Mouse (Mus musculus): ENCODE results near the gene Gstm2. TPM values are rescaled to one million over a fixed set of nuclear protein-coding genes. Genes with fewer than 3 reads are reported as not detected.
A peak's percentile ranks its signal among the peaks of the same experiment; 100 is the strongest.

The Gstm2 gene
- total RNA-seq, 1 experiment from 2014 or later, result 131 TPM

DNA sequence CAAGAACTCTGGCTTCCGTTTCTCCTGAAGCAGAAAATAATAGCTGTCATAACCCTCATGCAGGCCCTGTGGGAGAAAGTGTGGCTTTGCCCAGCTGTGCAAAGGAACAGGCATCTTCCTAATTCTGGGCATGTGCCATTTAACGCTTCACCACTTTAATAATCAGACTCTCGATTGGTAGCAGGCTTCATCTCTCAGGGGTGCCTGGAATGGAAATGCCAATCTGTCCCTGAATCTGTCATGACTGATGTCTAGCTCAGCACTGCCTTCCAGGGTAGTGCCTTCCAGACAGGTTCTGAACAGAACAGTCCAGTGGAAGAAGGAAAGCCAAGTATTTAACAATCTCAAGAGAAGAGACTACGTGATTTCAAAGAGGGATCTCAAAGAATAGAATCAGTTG is 45.0 kb downstream of the Gstm2 start:
- DNase-seq, result no peak

DNA sequence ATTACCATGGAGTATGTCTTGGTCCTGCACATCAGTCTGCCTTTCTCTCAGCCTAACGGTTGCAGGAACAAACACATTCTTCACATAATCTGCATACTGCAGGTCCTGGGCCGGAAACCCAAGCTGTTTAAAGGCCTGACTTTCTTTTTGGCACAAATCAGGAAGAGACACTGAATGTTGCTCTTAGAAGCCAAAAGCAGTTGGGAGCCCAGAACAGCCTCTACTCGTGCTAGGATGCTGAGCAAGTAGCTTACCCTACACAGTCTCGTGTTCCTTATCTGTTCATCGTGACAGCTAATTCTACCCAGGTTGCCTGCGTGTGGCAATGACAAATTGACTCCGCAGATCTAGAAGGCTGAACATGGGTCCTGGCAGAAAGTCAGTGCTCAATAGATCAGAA is 45.7 kb downstream of the Gstm2 start:
- no peak for DNase-seq

- no peak for DNase-seq
Observed at GRCm38 (mm10) chr3:107939830-107940229, 46.4 kb downstream of the Gstm2 start.

DNA sequence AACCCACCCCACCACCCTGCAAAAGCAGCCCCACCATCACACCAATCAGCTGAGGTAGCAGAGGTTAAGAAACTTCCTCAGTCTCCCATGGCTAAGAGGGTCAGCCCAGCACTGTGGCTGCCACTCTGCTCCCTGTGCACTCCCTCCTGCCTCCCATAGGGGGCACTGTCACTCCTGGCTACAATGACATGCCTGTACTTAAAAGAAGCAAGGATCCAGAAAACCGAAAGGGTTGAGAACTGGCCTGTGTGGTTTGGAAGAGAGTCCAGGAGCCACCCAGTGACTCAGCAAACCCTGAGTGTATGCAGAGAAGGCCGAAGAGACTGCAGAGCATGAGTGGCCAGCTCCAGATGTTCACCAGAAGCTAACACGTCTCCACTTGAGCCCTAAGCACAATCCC is 46.9 kb downstream of the Gstm2 start:
- DNase-seq, result peak; percentile 74

DNA sequence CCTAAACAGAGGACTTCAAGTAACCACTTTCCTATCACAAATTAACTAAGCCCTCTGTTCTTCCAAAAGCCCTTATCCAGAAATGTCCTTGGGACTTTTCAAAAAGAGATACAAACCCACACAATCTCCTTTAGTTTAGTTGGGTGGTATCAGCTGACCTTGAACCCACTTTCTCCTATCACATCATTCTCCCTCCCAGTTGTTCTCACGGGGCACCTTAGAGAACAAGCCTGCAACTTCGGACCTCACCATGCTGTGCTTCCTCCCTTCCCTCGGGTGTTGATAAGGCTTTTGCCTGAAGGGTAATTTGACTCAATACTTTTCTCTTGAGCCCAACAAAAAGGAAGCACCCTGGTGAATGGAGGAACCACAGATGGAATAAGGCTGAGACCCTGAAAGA is 50.4 kb downstream of the Gstm2 start:
- DNase-seq, result no peak

GRCm38 (mm10) chr3:107935268-107935667 is 51.0 kb downstream of the Gstm2 start:
- no peak for DNase-seq

GRCm38 (mm10) chr3:107932128-107932527 is 54.1 kb downstream of the Gstm2 start:
- DNase-seq, result no peak

Other genes with a start within 250 kb of the Gstm2 start
- gene Csf1, start 226.0 kb downstream of the Gstm2 start, total RNA-seq (2021), result 14.7 and 15.1 TPM in 2 replicates
- not detected in 2 replicates for gene Eps8l3, start 109.2 kb downstream of the Gstm2 start, total RNA-seq (2021)
- 25.8 and 27.8 TPM in 2 replicates for gene Gstm5, start 90.6 kb downstream of the Gstm2 start, total RNA-seq (2021)
- gene Gstm7, start 54.6 kb downstream of the Gstm2 start, total RNA-seq (2021), result 152 and 157 TPM in 2 replicates
- 5.9 and 7.1 TPM in 2 replicates for gene Gstm6, start 42.7 kb downstream of the Gstm2 start, total RNA-seq (2021)
- not detected in 2 replicates for gene Gstm3, start 17.2 kb downstream of the Gstm2 start, total RNA-seq (2021)
- gene Gstm1, start 31.5 kb upstream of the Gstm2 start, total RNA-seq (2021), result 277 and 344 TPM in 2 replicates
- 13.2 and 17.1 TPM in 2 replicates for gene Gstm4, start 58.4 kb upstream of the Gstm2 start, total RNA-seq (2021)
- 178 and 283 TPM in 2 replicates for gene Ampd2, start 100.2 kb upstream of the Gstm2 start, total RNA-seq (2021)
- 13.2 and 13.4 TPM in 2 replicates for gene Gnat2, start 106.3 kb upstream of the Gstm2 start, total RNA-seq (2021)
- 136 and 143 TPM in 2 replicates for gene Gnai3, start 159.7 kb upstream of the Gstm2 start, total RNA-seq (2021)
- 0.49 TPM in 1 of 2 replicates, not detected in the other for gene Gpr61, start 168.4 kb upstream of the Gstm2 start, total RNA-seq (2021)
- gene Amigo1, start 199.9 kb upstream of the Gstm2 start, total RNA-seq (2021), result 21.0 and 24.7 TPM in 2 replicates
- gene Cyb561d1, start 214.8 kb upstream of the Gstm2 start, total RNA-seq (2021), result 8.7 and 12.1 TPM in 2 replicates
- gene Atxn7l2, start 224.5 kb upstream of the Gstm2 start, total RNA-seq (2021), result 12.8 and 15.1 TPM in 2 replicates
- 0.15 and 0.38 TPM in 2 replicates for gene Sypl2, start 240.2 kb upstream of the Gstm2 start, total RNA-seq (2021)

All from adrenal gland, postnatal 25 days (tissue).